Mouse (Mus musculus) lung, postnatal 36 days (tissue): ENCODE results near the gene Usp43.
A peak's percentile ranks its signal among the peaks of the same experiment; 100 is the strongest.

ENCODE experiments used
- DNase-seq: peaks from one replicate; pipeline ENCODE4 v3.0.0; 2022; ENCODE audit warnings: mixed read lengths

Gene Usp43

GRCm38 (mm10) chr11:67921827-67922754 lies at the start of gene Usp43:
Gene Usp43 (minus strand): TSS chr11:67922153.
- DNase-seq: peak; percentile 93

- DNase-seq: no peak
Measured at GRCm38 (mm10) chr11:67967831-67968230, 45.9 kb upstream of the Usp43 start.

DNA sequence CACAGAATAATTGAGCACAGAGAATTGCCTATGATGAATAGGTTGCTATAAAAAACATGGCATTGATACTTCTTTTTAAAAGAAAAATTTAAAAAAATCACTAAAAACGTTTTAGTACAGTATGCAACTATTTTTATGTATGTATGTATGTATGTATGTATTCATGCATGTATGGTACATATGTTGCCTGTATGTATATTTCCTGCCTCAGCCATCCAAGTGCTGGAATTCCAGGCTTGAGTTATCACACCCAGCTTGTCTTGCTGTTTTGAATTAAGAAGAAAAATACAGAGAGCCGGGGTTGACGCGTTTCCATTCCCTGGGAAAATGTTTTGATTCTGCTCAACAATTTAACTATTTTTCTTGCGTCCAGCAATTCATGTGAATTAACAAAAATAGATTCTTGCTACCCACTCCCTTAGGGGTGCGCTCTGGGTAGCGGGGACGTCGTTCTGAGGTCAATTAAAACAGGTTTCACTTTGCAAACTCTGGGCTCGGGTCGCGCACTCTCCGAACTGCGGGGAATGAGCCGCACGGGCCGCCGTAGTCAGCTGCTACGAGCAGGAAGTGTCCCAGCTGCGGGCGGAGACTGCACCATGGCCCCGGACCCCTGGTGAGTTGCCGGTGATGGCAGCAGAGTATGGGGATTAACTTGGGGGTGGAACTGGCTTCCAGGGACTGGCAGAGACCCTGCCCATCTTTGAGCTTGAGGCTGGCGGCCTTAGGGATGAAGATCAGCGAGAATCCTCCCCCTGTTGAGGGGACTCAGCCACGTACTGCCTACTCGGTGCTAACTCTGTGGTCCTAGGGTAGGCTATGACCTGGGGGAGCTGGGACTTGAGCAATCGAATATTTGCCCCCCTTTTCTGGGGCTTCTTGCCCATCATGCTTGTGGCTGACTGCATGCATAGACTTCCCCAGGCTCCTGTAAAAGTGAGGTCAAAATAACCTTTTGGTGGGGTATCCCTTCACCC lies 44.2 kb upstream of the Usp43 start, which contains the start of gene Stx8:
Gene Stx8, plus strand, starts transcription at position 289 of the 974 bp plus-strand sequence.
- DNase-seq: peak; percentile 97

DNA sequence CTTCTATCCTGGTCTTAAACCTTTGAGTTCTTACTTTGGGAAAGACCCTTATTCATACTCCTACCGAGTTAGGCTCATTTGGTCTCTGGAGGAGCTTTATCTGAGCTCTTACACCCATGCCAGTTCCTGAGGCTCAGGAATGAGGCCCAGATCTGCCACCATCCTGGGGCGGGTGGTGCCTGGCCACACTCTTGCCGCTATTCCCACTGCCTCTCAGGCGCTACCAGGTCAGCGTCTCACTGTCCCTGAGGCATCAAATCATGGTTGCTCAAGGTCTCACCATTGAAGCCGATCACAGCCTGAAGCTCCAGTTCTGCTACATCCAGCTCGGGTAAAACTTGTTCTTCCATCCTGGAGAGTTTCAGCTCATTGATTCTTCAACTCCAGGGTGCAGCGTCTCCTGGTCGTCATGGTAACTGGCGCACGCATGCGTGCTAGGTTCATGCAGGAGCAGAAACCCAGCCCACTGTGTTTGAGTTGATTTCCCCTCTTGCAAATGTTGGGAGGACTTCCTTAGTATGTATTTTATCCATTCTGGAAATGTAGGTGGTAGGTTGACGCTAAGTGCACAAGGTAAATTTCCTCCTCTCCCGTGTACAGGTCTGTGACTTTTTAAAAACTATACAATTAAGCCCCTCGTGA lies 43.4 kb upstream of the Usp43 start, which contains the start of gene Cfap52:
Gene Cfap52, minus strand, starts transcription at position 410 of the 642 bp plus-strand sequence.
- DNase-seq: peak; percentile 87

GRCm38 (mm10) chr11:67964110-67964509 lies 42.2 kb upstream of the Usp43 start:
- no peak for DNase-seq

DNA sequence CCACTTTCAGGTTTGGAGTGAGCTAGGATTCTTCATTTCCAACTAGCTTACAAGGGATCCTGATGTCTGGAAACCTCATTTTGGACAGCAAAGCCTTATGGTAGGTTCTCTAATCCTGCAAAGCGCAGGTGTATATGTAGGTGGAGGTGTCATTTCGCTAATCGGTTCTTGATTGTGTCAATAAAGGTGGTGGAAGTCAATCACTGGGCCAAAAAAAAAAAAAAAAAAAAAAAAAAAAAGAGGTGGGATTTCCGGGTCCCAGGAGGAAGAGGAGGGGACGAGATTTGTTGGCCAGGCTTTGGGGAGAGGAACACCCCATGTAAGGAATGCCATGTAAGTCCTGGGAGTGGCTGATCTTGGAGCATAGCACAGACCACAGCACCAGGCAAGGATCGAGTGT lies 32.5 kb upstream of the Usp43 start:
- DNase-seq: no peak

GRCm38 (mm10) chr11:67953604-67954003 lies 31.7 kb upstream of the Usp43 start:
- DNase-seq: no peak

GRCm38 (mm10) chr11:67949475-67949874 lies 27.5 kb upstream of the Usp43 start:
- DNase-seq: no peak

- no peak for DNase-seq
Measured at GRCm38 (mm10) chr11:67948229-67948628, 26.3 kb upstream of the Usp43 start.

- no peak for DNase-seq
Measured at GRCm38 (mm10) chr11:67932156-67932555, 10.2 kb upstream of the Usp43 start.

DNA sequence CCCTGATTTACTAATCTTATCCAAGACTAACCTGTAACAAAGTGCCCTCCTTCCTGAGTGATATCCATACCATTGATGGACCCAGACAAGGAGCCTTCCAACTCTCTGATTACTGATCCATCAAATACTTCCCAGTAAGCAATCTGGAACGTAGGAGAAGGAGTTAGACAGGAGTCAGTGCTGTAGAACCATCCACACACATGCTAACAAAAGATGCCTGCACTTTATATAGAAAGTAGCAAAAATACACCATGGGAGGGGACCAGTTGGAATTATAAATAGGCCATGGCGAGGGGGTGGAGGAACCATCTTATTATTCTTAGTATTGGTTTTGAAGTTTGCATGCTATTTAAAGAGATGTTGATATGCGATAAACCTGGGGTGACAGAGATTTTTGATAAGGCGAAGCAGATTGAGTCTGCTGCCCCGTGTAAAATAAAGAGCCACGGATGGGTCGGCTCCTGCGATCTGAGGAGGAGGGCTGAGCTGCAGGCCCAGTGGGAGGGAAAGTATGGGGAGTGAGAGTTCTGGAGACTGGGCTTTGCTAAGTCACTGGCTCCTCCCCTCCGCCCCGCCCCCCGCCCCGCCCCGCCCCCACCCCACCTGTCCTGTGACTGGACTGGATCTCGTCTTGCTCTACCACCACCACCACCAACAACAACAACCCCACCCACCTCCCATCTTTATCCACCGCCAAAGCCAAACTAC lies 4.5 kb upstream of the Usp43 start:
- DNase-seq: no peak

- DNase-seq: no peak
Measured at GRCm38 (mm10) chr11:67925000-67925399, 3.0 kb upstream of the Usp43 start.

- no peak for DNase-seq
Measured at GRCm38 (mm10) chr11:67923720-67924119, 1.8 kb upstream of the Usp43 start.

DNA sequence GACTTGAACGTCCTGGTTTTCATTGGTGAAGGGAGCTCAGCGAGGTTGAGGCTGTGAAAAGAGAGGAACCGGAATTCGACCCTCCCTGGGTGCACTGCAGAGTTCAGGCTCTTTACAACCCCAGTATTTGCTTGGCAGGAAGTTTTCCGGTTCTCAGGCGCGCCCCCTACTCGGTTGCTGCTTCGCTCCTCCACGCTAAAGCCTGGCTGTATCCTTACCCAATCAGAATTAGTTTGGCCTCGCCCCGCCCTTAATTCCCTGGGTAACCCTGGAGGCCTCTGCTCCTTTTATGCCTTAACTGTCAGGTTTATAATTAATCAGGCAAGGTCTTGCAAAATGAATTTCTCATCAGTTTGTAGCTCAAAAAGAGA lies 787 bp upstream of the Usp43 start:
- DNase-seq: peak; percentile 89

DNA sequence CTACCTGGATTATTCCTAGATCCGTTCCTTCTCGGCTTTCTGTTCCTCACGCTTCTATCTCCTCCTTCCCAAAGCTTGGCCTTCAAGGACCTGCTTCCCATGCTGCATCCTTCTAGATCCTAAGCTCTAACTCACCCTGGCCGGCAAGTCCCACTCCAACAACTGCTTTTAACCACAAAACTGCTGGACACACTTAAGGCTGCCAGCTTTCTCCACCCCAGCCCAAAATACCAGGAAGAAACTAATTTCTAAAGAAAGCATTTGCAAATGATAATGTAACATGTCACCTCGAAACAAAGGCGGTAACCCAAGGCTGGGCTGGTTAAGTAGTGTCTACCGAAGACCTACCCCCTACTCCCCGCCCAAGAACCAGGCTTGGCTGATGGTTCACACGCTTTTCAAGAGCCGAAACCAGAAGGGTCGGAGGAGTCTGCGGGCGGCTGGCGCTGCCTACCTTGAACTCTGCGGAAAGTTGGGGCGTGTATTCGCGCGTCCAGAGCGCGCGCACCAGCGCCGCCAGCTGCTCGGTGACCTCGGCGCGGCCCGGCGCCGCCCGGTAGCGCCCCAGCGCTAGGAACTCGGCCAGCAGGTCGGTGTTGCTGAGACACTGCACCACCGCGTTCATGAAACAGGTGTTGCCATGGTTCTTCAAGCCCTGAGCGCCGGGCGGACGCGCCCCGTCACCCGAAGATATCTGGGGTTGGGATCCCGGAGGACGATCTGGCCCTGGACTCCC lies 694 bp downstream of the Usp43 start:
- peak; percentile 61 for DNase-seq

GRCm38 (mm10) chr11:67920226-67920960 lies 1.6 kb downstream of the Usp43 start:
- DNase-seq: no peak

DNA sequence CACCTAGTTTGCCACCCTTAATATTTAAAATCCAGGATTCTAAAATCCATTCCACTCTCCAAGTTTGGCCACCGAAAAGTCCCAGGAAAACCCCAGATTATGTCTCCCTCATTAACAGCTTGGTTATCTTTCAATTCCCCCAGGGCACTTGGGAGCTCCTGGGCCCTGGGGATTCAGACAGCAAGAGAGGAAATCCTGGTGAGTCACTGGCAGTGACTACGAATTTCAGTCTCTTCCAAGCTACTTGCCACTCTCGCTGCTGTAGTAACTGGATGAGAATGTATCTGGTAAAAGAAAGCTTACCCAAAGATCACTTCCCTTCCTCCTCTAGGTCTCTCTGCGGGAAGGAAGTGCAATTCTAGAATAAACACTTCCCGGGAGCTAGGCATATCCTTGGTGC lies 2.4 kb downstream of the Usp43 start:
- no peak for DNase-seq

DNA sequence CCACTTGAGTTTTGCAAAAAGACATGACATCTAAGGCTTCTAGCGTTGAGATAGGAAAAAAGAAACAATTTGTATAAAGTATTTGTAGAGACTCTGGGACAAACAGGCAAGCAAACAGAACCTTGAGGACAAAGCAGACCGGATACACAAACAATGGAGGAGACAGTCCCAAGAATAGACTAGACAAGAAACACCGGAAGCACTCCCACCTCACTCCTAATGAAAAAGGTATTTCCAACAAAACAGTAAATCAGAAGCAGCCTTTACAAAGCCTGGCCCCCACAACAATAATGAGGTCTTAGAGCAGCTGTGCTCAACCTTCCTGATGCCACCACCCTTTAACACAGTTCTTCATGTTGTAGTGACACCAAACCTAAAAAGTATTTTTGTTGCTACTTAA lies 4.8 kb downstream of the Usp43 start:
- peak; percentile 8 for DNase-seq

DNA sequence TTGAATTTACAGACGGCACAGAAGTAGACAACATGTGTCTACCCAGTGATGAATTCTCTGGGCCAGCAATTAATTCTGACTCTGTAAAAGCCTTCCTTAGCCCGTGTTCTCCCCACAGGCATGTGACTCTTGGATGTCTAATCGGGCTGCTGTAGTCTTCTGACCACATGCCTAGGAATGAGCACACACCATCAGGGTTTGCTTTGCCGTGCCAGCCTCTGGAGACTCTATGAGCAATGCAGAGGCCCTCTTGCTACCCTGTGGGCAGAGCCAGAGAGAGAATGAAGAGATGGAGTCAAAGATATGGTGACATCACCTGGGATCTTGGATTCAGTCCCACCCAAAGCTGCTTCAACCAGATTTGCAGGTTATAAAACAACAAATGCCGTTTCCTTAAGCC lies 10.9 kb downstream of the Usp43 start:
- no peak for DNase-seq

- DNase-seq: no peak
Measured at GRCm38 (mm10) chr11:67903756-67904155, 18.2 kb downstream of the Usp43 start.
